Mouse (Mus musculus) C3H10T1/2 (cell line): ENCODE results near the gene Hhat. TPM values are rescaled to one million over a fixed set of nuclear protein-coding genes. Genes with fewer than 3 reads are reported as not detected.

Source experiments
- polyA plus RNA-seq, 2 experiments: library from polyadenylated mRNA; unstranded; fragments of >200 nt; fragmentation: generic; extraction: Trizol; gene quantifications; one replicate each; pipeline ENCODE4 v1.2.1; 2012; ENCODE audit warnings: missing spikeins in 2 of 2

The Hhat gene
- 1 to 10 TPM; 3.4 to 3.5 TPM for polyA plus RNA-seq

GRCm38 (mm10) chr1:192770495-192771331 lies at the start of gene Hhat:
Gene Hhat, minus strand, starts transcription at chr1:192771223.

Other genes starting within 250 kb of the Hhat start
- gene Sertad4, start 84.5 kb upstream of the Hhat start, polyA plus RNA-seq, result 1 to 10 TPM; 3.7 to 5.4 TPM